Mouse (Mus musculus) c-Kit-positive CD71-negative TER-119-negative erythroid progenitor cells, embryonic 14.5 days (primary cell): ENCODE results near the gene Doc2b.

Experiments used
- DNase-seq: peaks from one replicate; pipeline ENCODE4 v3.0.0-alpha.2; 2013; ENCODE audit warnings: low read depth

The Doc2b gene

GRCm38 (mm10) chr11:75793351-75793750 is 2.5 kb downstream of the Doc2b start:
- no peak for DNase-seq

- no peak for DNase-seq
Measured at GRCm38 (mm10) chr11:75792535-75792934, 3.3 kb downstream of the Doc2b start.

DNA sequence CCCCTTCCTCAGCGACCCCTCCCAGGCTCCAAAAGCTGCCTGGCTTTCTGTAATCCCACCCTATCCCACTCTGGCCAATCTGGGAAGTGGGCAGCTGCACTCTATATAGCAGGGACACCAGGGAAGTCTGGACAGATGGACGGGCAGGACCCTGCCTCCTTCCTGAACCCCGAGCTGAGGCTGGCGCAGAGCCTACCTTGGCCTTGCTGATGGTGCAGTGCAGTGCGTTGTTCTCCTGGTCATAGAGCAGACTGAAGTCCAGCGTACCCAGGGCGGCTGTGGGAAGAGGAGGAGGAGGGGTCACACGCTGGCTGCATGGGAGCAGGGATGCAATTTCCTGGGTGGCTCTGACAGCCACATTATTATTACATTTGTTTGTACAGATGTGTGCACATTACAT is 10.0 kb downstream of the Doc2b start:
- DNase-seq, result no peak

DNA sequence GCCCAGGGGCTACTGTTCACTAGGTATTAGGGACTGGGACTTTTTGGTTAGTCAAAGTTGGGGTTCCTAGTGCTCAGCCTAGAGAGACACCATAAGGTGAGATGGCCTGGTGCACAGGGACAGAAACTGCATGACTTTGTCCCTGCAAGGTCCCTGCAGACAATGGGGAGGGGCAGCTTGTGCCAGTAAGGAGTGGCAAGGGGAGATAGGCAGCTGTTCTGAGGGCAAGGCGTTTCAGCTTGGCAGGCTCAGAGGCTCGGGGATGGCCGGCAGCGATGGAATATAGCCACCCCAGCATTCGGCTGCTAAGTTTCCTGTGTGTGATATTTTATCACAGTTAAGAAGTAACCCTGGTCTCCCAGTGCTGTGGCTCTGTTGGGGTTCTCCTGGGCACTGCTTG is 12.1 kb downstream of the Doc2b start:
- no peak for DNase-seq

DNA sequence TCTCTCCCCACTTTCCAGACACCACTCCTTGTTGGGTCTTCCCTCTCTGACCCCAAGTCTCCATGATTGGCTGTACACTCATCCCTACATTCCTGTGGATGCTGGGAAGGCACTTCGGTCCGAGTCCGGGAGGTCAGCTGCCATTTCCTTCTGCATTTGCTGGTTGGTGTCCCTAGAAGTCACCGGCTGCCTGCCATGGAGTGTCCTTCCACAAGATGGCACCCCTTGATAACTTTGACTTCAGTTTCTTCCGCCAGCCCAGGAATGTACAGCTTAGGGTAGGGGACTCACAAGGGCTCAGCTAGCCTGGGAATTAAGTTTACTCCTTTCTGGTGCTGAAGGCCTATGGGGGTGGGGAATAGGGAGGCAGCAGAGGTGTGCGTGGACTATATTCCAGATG is 13.9 kb downstream of the Doc2b start:
- DNase-seq, result peak; percentile 39

DNA sequence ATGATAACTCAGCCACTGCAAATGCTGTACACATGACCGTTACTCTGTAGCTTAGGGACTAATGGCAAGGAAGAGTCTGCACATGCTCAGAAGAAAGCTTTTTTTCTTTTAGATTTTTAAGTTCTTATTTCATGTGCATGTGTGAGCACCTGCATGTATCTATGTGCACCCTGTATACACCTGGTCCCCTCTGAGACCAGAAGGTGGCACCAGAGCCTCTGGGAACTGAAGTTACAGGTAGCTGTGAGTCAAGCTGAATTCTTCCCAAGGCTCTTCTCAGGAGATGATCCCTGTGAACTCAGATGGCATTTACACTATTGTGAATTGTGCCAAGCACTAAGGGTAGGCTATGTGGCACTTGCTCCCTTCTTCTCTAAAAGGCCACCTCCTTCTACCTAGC is 19.9 kb downstream of the Doc2b start:
- DNase-seq, result no peak

- DNase-seq, result no peak
Measured at GRCm38 (mm10) chr11:75772562-75772961, 23.3 kb downstream of the Doc2b start.

GRCm38 (mm10) chr11:75769206-75769605 is 26.6 kb downstream of the Doc2b start:
- DNase-seq, result peak; percentile 67

DNA sequence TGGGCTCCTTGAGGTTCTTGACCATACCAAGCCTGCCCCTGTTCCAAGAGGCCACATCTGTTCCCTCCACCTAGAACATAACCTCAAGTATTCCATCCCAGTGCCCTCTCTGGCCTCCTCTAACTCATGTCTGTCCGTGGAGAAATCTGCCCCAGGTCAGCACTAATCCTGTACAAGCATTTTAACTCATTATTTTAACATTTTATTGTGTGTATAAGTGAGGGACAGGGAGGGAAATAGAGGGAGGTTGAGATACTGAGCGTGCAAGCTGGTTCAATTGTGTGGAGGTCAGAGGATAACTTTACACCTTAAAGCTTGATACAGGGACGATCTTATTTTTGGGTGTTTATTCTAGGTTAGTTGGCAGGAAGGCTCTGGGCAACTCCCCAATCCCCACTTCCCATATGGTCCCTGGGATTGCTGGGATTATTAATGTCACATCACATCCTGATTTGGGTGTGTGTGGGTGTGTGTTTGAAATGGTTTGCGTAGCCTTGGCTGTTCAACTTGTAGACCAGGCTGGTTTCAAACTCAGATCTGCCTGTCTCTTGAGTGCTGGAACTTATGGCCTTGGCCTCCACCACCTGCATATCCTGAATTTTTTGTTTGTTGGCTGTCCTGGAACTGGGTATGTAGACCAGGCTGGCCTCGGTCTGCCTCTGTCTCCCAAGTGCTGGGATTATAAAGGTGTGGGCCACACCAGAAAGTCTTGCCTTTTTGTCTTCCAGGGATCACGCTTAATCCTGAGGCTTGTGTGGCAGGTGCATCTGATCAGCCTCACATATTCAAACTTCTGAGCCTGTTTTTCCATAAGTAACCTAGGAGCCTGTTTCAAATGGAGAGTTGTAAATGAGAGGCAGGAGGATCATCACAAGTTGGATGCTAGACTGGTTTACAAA is 27.5 kb downstream of the Doc2b start:
- no peak for DNase-seq

- no peak for DNase-seq
Measured at GRCm38 (mm10) chr11:75767014-75767413, 28.8 kb downstream of the Doc2b start.

- DNase-seq, result no peak
Measured at GRCm38 (mm10) chr11:75765161-75765560, 30.7 kb downstream of the Doc2b start.

DNA sequence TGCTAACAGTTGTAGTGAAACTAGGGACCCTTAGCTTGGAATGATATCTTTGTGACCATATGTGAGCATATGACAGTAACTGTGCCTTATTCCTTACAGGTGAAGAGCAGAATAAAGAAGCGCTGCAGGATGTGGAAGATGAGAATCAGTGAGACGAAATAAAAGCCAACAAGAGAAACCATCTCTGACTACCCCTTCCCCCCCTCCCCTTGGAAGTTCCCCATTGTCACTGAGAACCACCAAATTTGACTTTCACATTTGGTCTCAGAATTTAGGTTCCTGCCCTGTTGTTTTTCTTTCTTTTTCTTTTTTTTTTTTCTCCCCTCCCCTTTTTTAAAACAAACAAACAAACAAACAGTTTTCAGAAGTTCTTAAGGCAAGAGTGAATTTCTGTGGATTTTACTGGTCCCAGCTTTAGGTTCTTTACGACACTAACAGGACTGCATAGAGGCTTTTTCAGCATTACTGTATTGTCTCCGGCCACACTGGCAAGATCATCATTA is 31.3 kb downstream of the Doc2b start:
- no peak for DNase-seq

DNA sequence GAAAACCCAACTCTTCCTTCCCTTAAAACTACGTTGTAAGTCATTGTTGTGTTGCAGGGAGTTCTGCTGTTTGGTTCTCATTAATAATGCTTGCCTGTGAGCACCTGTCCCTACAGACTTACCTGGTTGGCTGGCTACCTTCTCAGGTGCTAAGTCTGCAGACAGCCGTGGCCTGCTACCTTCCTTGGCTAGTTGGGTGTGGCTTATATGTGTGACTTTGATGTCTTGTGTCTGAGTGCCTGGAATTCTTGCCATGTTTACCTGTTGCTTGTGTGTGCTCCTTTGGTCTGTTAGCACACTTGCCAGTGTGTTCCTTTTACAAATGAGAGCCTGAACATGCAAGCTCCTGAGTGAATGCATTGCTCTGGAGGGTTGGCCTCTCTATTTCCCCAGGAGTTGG is 33.1 kb downstream of the Doc2b start:
- no peak for DNase-seq

- DNase-seq, result no peak
Measured at GRCm38 (mm10) chr11:75760785-75761184, 35.1 kb downstream of the Doc2b start.

- no peak for DNase-seq
Measured at GRCm38 (mm10) chr11:75758553-75758952, 37.3 kb downstream of the Doc2b start.

GRCm38 (mm10) chr11:75756687-75757086 is 39.2 kb downstream of the Doc2b start:
- no peak for DNase-seq

DNA sequence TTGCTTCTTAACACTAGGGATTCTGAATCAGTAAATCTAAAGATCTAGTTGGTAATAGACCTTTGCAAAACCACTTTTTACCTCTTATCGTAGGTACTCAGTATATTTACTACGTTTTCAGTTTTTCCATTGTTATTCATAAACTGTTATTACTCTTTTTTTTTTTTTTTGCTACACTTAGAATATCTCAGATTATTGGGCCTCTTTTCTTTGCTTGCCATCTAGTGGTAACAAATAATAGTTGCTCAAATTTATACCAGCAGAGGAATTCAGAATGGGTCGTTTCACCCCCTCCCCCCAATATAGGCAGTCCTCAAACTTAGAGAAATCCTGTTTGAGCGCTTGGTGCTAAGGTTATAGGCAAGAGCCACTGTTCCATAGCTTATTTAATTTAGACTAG is 44.8 kb downstream of the Doc2b start:
- DNase-seq, result no peak

- no peak for DNase-seq
Measured at GRCm38 (mm10) chr11:75750537-75750936, 45.3 kb downstream of the Doc2b start.

DNA sequence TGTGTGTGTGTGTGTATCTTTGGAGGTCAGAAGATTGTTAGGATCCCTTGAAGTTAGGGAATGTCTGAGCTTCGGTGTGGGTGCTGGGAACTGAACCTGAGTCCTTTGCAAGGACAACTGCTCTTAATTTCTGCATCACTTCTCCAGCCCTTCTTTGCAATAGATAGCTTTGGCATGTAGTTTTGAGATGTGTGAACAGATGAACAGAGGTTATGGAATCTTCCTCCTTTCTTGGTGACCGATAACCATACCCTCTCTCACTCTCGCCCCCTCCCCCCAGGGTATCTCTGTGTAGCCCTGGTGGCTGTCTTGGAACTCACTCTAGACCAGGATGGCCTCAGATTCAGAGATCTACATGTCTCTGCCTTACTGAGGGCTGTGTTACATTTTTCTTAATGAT is 51.1 kb downstream of the Doc2b start:
- DNase-seq, result no peak

DNA sequence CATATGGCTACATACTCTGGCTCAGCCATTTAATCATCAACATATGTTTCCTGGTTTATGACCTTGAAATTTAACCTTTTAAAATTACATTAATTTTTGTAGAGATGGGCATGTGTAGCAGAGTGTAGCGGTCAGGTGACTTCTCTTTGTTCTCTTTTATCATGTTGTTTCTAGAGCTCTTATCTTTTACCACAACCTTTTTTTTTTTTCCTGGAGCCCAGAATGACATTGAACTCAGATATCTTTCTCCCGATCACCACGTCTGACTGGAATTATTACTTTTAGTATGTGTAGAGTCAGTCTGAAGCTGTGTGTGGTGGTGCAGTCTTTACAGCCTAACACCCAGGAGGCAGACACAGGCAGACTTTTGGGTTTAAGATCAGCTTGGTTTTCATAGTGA is 54.2 kb downstream of the Doc2b start:
- DNase-seq, result no peak

GRCm38 (mm10) chr11:75740204-75740603 is 55.6 kb downstream of the Doc2b start:
- no peak for DNase-seq

GRCm38 (mm10) chr11:75738477-75738821 is 57.4 kb downstream of the Doc2b start:
- DNase-seq, result no peak

DNA sequence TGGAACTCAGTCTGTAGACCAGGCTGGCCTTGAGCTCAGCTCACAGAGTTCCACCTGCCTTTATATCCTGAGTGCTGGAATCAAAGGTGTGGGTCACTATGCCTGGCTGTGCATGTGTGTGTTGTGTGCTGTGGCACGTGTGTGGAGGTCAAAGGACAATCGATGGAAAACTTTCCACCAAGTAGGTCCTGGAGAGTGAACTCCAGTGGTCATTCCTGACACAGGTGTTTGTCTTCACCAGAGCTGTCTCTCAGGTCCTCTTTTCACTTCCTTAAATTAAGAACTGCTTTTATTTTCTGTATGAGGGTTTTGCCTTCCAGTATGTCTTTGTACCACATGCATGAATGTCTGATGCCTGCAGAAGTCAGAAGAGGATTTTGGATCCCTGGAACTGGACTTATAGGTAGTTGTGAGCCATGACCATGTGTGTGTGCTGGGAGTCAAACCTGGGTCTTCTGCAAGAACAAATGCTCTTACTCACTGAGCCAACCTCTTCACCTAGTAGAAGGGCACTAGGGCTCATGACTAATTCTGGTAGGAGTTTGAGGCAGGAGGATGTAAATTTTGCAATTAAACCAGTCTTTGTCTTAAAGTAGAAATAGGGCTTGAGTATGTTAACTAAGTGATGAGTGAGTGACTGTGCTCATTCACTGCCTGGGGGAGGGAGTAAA is 57.9 kb downstream of the Doc2b start:
- no peak for DNase-seq
